Mouse (Mus musculus) adrenal gland, adult 2 months (tissue): ENCODE measurements at regions not wholly inside any gene's neighbourhood (a gene's known extent, or its start where the extent isn't known, plus 50 kb on each side); places are given as distances from the start of the nearest gene placed in this dataset.
A peak's percentile ranks its signal among the peaks of the same experiment; 100 is the strongest.

Experiments
- DNase-seq: peaks from one replicate; pipeline ENCODE4 v3.0.0; 2021

GRCm38 (mm10) chr6:94413987-94414360 is 86.2 kb upstream of the Slc25a26 start:
- DNase-seq: no peak

GRCm38 (mm10) chr6:94413297-94413986 is 86.7 kb upstream of the Slc25a26 start:
- no peak for DNase-seq

DNA sequence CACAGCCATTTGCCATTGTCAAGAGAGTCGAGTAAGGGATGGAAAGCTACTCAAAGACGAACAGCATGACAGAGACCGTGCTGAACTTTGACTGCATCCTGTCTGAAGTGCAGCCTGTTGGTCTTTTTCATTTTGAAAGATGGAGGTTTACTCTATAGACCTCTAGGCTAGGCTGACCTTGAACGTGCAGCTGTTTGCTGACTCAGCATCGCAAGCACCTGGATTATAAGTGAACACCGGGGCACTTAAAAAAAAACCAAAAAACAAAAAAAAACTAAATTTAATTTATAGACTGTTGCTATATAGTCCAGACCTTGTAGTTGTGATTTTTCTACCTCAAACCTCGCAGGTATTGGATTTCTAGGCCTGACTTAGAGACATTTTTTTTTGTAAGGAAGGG is 87.8 kb upstream of the Slc25a26 start:
- DNase-seq: no peak

GRCm38 (mm10) chr6:94410480-94410879 is 89.7 kb upstream of the Slc25a26 start:
- DNase-seq: no peak

- DNase-seq: no peak
These were observed 91.1 kb upstream of the Slc25a26 start for GRCm38 (mm10) chr6:94408996-94409395.

DNA sequence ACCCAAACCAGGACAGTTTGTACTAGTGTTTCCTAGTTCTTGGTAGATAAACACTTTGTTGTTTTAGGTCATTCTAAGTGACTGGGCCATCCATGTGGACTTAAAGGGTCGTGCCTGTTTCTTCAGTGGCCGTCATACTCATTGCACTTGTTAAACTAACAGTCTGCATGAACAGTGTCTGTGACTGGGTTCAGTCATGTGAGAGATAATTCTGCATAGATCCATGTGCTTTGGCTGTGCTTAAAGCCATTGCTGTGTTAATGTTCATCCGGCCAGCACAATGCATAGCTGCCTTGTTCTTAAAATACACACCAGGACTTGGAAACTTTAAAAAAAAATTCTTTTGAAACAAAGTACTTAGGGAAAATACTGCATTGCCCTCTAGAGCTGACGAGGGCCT is 92.4 kb upstream of the Slc25a26 start:
- DNase-seq: no peak

GRCm38 (mm10) chr6:94405371-94406076 is 94.6 kb upstream of the Slc25a26 start:
- peak; percentile 56 for DNase-seq

DNA sequence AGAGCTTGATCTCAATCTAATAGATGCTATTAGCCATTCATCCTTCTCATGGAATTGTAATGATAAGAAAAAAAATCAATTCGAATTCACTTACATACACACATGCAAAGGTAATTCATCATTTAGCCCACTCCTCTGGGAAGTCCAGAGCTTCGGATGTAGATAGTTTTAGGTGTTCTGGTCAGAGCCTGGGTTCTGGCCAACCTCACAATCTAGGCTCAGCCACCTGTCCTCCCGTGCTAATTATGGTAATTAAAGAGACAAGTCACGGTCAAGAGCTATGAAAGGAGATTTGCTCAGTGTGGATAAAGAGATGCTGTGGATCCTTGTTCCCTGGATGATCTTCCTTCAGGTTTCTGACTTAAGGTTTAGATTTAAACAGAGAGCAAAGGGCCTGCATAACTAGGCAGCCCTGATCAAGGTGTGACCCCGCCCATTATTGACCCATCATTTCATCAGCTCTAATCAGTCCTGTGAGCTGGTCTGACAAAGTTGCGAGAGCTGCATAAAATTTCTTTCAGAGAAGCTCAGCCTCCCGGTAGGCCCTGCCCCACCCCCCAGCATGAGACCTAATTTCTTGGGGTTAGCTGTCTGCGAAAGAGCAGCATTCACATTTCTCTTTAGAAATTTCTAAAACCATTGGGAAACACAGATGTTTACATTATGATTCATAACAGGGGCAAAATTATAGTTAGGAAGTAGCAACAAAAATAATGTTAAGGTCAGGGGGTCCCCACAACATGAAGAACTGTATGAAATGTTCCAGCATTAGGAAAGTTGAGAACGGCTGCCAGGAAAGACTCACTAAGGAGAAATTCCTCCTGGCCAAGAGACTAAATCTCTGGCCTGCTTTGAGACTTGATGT is 98.3 kb upstream of the Slc25a26 start:
- no peak for DNase-seq

DNA sequence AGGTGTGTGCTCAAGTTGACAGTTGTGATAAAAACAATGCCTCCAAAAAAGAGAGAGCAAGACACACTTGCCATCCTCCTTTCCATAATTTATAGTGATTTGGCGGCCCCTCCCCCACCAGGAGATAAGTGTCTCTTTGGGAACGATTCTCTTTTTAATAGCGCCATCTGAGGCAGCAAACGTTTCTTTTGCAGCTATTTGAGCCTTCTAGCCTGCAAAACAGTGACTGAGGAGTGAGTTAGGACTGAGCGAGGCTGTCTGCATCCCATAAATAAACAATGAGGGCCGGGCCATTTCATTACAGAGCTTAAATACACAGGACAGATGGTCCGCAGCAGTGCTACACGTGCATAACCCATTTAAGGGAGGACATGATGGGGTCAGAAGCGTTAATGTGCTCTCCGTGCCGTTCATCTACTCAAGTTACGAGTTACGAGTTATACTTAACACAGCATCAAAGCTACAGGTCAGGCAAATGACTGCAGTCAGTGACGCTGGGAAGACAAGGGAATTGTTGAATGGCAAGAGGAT is 99.0 kb upstream of the Slc25a26 start:
- DNase-seq: peak; percentile 17

GRCm38 (mm10) chr6:94400471-94401051 is 99.6 kb upstream of the Slc25a26 start:
- peak; percentile 51 for DNase-seq

GRCm38 (mm10) chr6:94391134-94391533 is 107.4 kb upstream of the Magi1 start:
- no peak for DNase-seq

DNA sequence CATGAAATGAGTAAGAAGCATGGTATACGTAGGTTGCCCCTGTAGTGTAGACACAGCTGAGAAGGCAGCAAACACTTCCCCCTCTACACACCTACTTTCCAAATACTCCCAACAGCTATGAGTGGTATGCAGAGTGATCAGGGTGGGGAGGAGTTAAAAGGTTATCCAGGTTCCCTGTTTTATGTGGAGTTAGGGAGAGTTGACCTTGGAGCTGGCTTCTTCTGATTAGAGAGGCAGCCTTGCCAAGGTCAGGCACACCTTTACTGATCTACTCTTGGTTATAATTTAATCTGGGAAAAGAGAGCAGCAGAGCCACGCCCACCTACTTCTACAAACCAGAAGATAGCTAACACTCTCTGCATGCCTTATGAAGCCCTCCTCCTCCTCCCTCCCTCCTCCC is 106.7 kb upstream of the Magi1 start:
- DNase-seq: no peak

DNA sequence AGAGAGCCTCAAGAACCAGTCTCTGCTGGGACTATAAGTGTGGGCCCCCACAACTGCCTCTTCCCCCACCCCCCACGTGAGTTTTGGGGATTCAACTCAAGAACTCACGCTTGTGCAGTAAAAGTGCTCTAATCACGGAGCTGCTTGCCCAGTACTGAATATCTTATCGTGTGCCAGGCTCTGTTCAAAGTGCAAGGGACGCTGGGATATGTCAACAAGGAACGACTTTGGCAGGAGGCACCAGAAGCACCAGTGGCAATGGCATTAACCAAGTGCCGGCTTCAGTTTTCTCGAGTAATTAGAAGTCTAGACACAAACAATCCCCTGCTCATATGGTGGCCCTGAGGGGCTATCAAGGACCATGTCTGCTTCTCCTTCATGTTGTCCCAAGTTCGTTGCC is 106.0 kb upstream of the Magi1 start:
- no peak for DNase-seq

DNA sequence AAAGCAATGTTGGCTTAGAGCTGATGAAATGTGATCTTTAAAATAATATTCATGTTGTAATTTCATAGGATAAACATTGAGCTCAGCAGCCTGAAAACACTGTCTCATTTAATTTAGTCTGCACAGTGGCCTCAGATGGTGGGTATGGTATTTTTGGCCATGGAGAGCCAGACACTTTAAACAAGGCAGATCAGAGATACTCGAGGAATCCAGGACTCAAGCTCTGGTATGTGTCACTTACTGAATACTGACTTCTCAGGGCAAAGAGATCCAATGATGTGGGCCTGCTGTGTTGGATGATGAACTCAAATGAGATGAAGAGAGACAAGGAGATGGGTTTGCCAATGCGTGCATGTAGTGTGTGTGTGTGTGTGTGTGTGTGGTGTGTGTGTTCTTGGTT is 103.9 kb upstream of the Magi1 start:
- DNase-seq: no peak

DNA sequence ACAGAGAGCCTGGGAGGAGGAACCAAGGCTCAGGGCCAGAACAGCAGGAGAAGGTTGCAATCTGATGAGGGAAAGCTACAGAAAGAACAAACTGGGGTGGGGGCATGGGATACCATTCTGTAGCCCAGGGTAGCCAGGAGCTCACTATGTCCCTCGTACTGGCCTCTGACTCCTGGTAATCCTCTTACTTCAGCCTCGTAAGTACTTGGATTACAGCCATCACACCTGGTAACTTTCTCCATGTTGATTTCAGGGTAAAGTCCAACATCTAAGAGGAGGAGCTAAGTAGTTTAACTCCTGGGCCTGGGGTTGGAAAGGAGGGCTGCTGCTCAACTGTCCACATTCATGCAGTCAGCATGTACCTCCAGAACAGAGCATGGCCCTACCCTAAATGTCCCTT is 101.8 kb upstream of the Magi1 start:
- DNase-seq: no peak

DNA sequence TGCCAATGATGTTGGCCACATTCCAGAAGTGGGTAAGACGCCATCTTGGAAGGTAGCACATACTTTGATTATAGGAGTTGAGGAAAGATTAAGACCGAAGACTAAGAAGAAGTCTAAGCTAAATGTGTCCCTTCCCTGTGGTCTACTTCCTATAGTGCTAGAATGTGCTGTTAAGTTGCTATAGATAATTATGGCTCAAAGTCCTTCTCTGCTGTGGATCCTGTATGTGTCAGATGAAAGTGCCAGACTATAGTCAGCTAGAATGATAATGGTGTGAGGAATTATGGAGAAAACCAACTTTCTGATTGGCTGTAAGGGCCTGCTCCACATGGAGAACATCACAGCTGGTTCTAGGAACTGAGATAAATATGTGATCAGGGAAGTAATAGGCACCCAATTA is 86.3 kb upstream of the Magi1 start:
- DNase-seq: no peak

DNA sequence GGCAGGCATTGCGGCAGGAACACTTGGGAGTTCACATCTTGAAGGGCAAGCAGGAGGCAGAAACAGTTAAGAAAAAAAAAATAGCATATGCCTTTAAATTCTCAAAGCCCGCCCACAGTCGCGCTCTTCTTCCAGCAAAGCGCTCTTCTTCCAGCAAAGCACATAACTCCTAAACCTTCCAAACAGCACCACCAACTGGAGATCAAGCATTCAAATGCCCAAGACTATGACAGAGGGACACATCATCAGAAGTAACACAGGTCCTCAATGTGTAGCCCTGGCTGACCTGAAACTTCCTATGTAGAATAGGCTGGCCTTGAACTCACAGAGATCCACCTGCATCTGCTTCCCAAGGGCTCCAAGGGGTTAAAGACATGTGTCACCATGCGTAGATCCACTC is 80.2 kb upstream of the Magi1 start:
- peak; percentile 16 for DNase-seq

DNA sequence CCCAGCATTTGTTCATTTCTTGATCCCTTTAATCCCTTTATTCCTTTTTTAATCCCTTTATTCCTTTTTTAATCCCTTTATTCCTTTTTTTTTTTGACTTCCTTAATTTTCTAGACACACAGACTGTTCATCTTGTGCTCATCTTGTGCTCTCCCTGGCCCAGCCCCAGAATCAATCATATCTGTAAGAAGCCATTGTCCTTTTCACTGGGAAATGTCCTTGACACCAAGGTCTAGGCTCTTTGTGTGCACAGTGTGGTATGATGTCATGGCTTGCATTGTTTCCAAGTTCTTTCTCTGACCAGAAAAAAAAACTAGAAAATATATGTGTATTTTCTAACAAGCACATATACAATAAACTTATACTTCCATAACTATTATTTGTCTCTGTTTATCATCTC is 78.9 kb upstream of the Magi1 start:
- peak; percentile 34 for DNase-seq

DNA sequence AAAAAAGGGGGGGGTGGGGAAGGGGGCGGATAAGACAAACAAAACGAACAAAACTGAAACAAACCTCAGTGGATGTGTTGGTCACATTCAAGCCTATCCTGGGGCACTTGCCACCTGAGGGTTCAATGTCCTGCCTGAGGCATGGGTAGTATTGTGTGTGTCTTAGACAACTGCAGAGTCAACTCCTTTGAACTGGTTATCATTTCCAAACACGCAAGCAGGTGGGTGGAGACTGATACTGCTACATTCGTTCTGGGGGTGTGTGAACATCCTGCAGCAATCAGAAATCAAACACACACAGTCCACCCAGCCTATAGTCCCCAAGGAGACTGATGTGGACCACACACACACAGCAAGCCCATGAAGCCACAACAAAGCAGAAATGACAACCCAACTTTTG is 73.9 kb upstream of the Magi1 start:
- no peak for DNase-seq

GRCm38 (mm10) chr6:94354451-94355095 is 70.9 kb upstream of the Magi1 start:
- DNase-seq: no peak

DNA sequence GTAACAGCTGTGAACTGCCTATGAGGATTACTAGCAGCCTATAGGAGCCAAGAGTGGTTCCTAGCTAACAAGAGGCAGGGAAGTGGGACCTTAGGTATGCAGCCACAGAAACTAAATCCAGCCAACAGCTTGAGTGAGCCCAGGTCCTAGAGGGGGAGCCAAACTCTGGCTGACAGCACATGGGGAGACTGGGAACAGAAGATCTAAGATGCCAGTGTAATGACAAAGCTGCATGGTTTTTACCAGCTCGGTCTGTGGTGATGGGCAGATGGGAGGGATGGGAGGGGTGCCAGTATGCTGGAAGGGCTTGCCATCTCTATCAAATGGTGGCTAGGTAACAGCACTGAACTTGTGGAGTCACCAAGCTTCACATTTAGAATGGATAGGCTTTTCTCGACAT is 60.6 kb upstream of the Magi1 start:
- no peak for DNase-seq

DNA sequence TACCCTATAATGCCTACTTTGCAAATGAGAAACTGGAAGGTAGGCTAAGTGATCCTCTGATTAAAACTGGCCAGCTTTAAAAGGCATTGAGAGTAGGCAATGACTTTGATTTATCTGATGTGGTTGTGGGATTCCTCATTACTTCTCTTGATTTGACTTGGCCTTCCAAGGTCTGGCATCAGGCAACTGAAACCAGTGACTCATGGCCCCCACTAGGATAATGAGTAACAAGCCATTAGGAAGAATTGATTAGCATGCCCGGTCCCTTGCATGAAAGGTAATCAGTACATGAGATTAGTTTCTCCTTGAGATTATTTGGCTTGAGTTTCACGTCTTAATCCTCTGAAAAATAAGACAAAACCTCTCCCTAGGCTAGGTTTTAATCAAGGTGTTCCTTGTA is 56.8 kb upstream of the Magi1 start:
- peak; percentile 58 for DNase-seq
